Mouse (Mus musculus) heart, postnatal 0 days (tissue): ENCODE data around the gene Cyp11a1.

ENCODE experiments used
- CTCF ChIP-seq: IDR thresholded peaks from 2 replicates; pipeline ENCODE4 v1.5.1; 2016; ENCODE audit warnings: antibody characterized with exemption, control low read depth, low read depth
- EP300 ChIP-seq: IDR thresholded peaks from 2 replicates; pipeline ENCODE4 v1.6.1; 2016; ENCODE audit warnings: antibody characterized with exemption, low read depth

- TF ChIP-seq CTCF (no peak), EP300 (no peak)
These were observed 49.5 kb downstream of the Cyp11a1 start for GRCm38 (mm10) chr9:58055666-58056065.
